Mouse (Mus musculus): ENCODE measurements at regions not wholly inside any gene's neighbourhood (a gene's known extent, or its start where the extent isn't known, plus 50 kb on each side); places are given as distances from the start of the nearest gene placed in this dataset.

- Histone ChIP-seq H3K79me2 (ENCODE audit: control insufficient read depth, insufficient read depth) (no peaks in the 10 kb centered on the region), H3K4me3 (ENCODE audit: insufficient read depth, poor library complexity, severe bottlenecking) (no peak overlapping the region), H3K36me3 (ENCODE audit: control insufficient read depth, insufficient read depth) (no peaks in the 10 kb centered on the region), H3K27me3 (ENCODE audit: control insufficient read depth, insufficient read depth, insufficient read length) (no peaks in the 10 kb centered on the region), H3K79me3 (ENCODE audit: low read depth) (no peaks in the 10 kb centered on the region), H3ac (ENCODE audit: control insufficient read depth, insufficient read length, low read depth) (no peak overlapping the region)
- TF ChIP-seq CEBPB (IDR thresholded peaks at IDR 0.05; ENCODE audit: low read depth): no peak
Observed at GRCm38 (mm10) chr12:25381619-25382018, 284.7 kb upstream of the Id2 start.

GRCm38 (mm10) chr12:25379996-25380395 is 283.1 kb upstream of the Id2 start:
- Histone ChIP-seq H3ac (ENCODE audit: control insufficient read depth, insufficient read length, low read depth) (no peak overlapping the region), H3K36me3 (ENCODE audit: control insufficient read depth, insufficient read depth) (no peaks in the 10 kb centered on the region), H3K27me3 (ENCODE audit: control insufficient read depth, insufficient read depth, insufficient read length) (no peaks in the 10 kb centered on the region), H3K4me3 (ENCODE audit: insufficient read depth, poor library complexity, severe bottlenecking) (no peak overlapping the region), H3K79me3 (ENCODE audit: low read depth) (no peaks in the 10 kb centered on the region), H3K79me2 (ENCODE audit: control insufficient read depth, insufficient read depth) (no peaks in the 10 kb centered on the region)
- TF ChIP-seq MAX (IDR thresholded peaks at IDR 0.05): no peak
- no peak for TF ChIP-seq FOSL1 (IDR thresholded peaks at IDR 0.05; ENCODE audit: insufficient read depth, low read length, poor library complexity, severe bottlenecking)
- TF ChIP-seq CEBPB (IDR thresholded peaks at IDR 0.05; ENCODE audit: low read depth): no peak
- TF ChIP-seq USF1 (IDR thresholded peaks at IDR 0.05; ENCODE audit: low read depth): no peak
- TF ChIP-seq CTCF (IDR thresholded peaks at IDR 0.05; ENCODE audit: control insufficient read depth, insufficient read depth, insufficient read length): no peak
- no peak for TF ChIP-seq MYOD1 (IDR thresholded peaks at IDR 0.05; ENCODE audit: control insufficient read depth, insufficient read length, low read depth)
- no peak for TF ChIP-seq MYOG (IDR thresholded peaks at IDR 0.05; ENCODE audit: control insufficient read depth, extremely low read depth, insufficient read length)

GRCm38 (mm10) chr12:25379016-25379415 is 282.1 kb upstream of the Id2 start:
- Histone ChIP-seq H3K79me2 (ENCODE audit: control insufficient read depth, insufficient read depth) (no peaks in the 10 kb centered on the region), H3K79me3 (ENCODE audit: low read depth) (no peaks in the 10 kb centered on the region), H3ac (ENCODE audit: control insufficient read depth, insufficient read length, low read depth) (no peak overlapping the region), H3K4me3 (ENCODE audit: insufficient read depth, poor library complexity, severe bottlenecking) (no peak overlapping the region), H3K36me3 (ENCODE audit: control insufficient read depth, insufficient read depth) (no peaks in the 10 kb centered on the region), H3K27me3 (ENCODE audit: control insufficient read depth, insufficient read depth, insufficient read length) (no peaks in the 10 kb centered on the region)
- TF ChIP-seq CTCF (IDR thresholded peaks at IDR 0.05; ENCODE audit: control insufficient read depth, insufficient read depth, insufficient read length) (no peak), FOSL1 (IDR thresholded peaks at IDR 0.05; ENCODE audit: insufficient read depth, low read length, poor library complexity, severe bottlenecking) (no peak), MYOD1 (IDR thresholded peaks at IDR 0.05; ENCODE audit: control insufficient read depth, insufficient read length, low read depth) (no peak), USF1 (IDR thresholded peaks at IDR 0.05; ENCODE audit: low read depth) (no peak), CEBPB (IDR thresholded peaks at IDR 0.05; ENCODE audit: low read depth) (no peak), MYOG (IDR thresholded peaks at IDR 0.05; ENCODE audit: control insufficient read depth, extremely low read depth, insufficient read length) (no peak)

- TF ChIP-seq FOSL1 (IDR thresholded peaks at IDR 0.05; ENCODE audit: insufficient read depth, low read length, poor library complexity, severe bottlenecking) (no peak), USF1 (IDR thresholded peaks at IDR 0.05; ENCODE audit: low read depth) (no peak), CEBPB (IDR thresholded peaks at IDR 0.05; ENCODE audit: low read depth) (no peak), MYOG (IDR thresholded peaks at IDR 0.05; ENCODE audit: control insufficient read depth, extremely low read depth, insufficient read length) (no peak), CTCF (IDR thresholded peaks at IDR 0.05; ENCODE audit: control insufficient read depth, insufficient read depth, insufficient read length) (no peak), MAX (IDR thresholded peaks at IDR 0.05) (no peak), MYOD1 (IDR thresholded peaks at IDR 0.05; ENCODE audit: control insufficient read depth, insufficient read length, low read depth) (no peak)
- no peak overlapping the region for H3ac ChIP-seq (ENCODE audit: control insufficient read depth, insufficient read length, low read depth)
- H3K79me2 ChIP-seq (ENCODE audit: control insufficient read depth, insufficient read depth): no peaks in the 10 kb centered on the region
- no peaks in the 10 kb centered on the region for H3K36me3 ChIP-seq (ENCODE audit: control insufficient read depth, insufficient read depth)
- no peaks in the 10 kb centered on the region for H3K27me3 ChIP-seq (ENCODE audit: control insufficient read depth, insufficient read depth, insufficient read length)
- no peaks in the 10 kb centered on the region for H3K79me3 ChIP-seq (ENCODE audit: low read depth)
- no peak overlapping the region for H3K4me3 ChIP-seq (ENCODE audit: insufficient read depth, poor library complexity, severe bottlenecking)
Observed at GRCm38 (mm10) chr12:25378036-25378645, 281.2 kb upstream of the Id2 start.

GRCm38 (mm10) chr12:25376451-25376850 is 279.5 kb upstream of the Id2 start:
- TF ChIP-seq FOSL1 (IDR thresholded peaks at IDR 0.05; ENCODE audit: insufficient read depth, low read length, poor library complexity, severe bottlenecking) (no peak), CTCF (IDR thresholded peaks at IDR 0.05; ENCODE audit: control insufficient read depth, insufficient read depth, insufficient read length) (no peak), CEBPB (IDR thresholded peaks at IDR 0.05; ENCODE audit: low read depth) (no peak), MYOG (IDR thresholded peaks at IDR 0.05; ENCODE audit: control insufficient read depth, extremely low read depth, insufficient read length) (no peak), MYOD1 (IDR thresholded peaks at IDR 0.05; ENCODE audit: control insufficient read depth, insufficient read length, low read depth) (no peak), USF1 (IDR thresholded peaks at IDR 0.05; ENCODE audit: low read depth) (no peak), MAX (IDR thresholded peaks at IDR 0.05) (no peak)

GRCm38 (mm10) chr12:25367541-25367940 is 270.6 kb upstream of the Id2 start:
- Histone ChIP-seq H3K79me3 (ENCODE audit: low read depth) (no peaks in the 10 kb centered on the region), H3K4me3 (ENCODE audit: insufficient read depth, poor library complexity, severe bottlenecking) (no peak overlapping the region), H3ac (ENCODE audit: control insufficient read depth, insufficient read length, low read depth) (no peak overlapping the region), H3K79me2 (ENCODE audit: control insufficient read depth, insufficient read depth) (no peaks in the 10 kb centered on the region), H3K36me3 (ENCODE audit: control insufficient read depth, insufficient read depth) (no peaks in the 10 kb centered on the region), H3K27me3 (ENCODE audit: control insufficient read depth, insufficient read depth, insufficient read length) (no peaks in the 10 kb centered on the region)
- TF ChIP-seq USF1 (IDR thresholded peaks at IDR 0.05; ENCODE audit: low read depth) (no peak), MYOG (IDR thresholded peaks at IDR 0.05; ENCODE audit: control insufficient read depth, extremely low read depth, insufficient read length) (no peak), FOSL1 (IDR thresholded peaks at IDR 0.05; ENCODE audit: insufficient read depth, low read length, poor library complexity, severe bottlenecking) (no peak), MYOD1 (IDR thresholded peaks at IDR 0.05; ENCODE audit: control insufficient read depth, insufficient read length, low read depth) (no peak), CEBPB (IDR thresholded peaks at IDR 0.05; ENCODE audit: low read depth) (no peak), CTCF (IDR thresholded peaks at IDR 0.05; ENCODE audit: control insufficient read depth, insufficient read depth, insufficient read length) (no peak), MAX (IDR thresholded peaks at IDR 0.05) (no peak)

More at GRCm38 (mm10) chr12:25376451-25376850, 279.5 kb upstream of the Id2 start:
- H3K79me2 ChIP-seq (ENCODE audit: control insufficient read depth, insufficient read depth): no peaks in the 10 kb centered on the region
- H3K4me3 ChIP-seq (ENCODE audit: insufficient read depth, poor library complexity, severe bottlenecking): no peak overlapping the region
- H3K36me3 ChIP-seq (ENCODE audit: control insufficient read depth, insufficient read depth): no peaks in the 10 kb centered on the region
- H3K27me3 ChIP-seq (ENCODE audit: control insufficient read depth, insufficient read depth, insufficient read length): no peaks in the 10 kb centered on the region
- H3K79me3 ChIP-seq (ENCODE audit: low read depth): no peaks in the 10 kb centered on the region
- no peak overlapping the region for H3ac ChIP-seq (ENCODE audit: control insufficient read depth, insufficient read length, low read depth)
